Mouse (Mus musculus) liver, embryonic 18 days (tissue): ENCODE measurements around the gene Try5. TPM values are rescaled to one million over a fixed set of nuclear protein-coding genes. Genes with fewer than 3 reads are reported as not detected.

Experiments used
- polyA plus RNA-seq: library from polyadenylated mRNA; depleted of rRNA; stranded (reverse); fragments of >200 nt; gene quantifications from 2 replicates; pipeline ENCODE4 v1.2.3, GENCODE M21; 2012; rRNA removed

Gene Try5
- polyA plus RNA-seq = 2.8 TPM in 1 of 2 replicates, not detected in the other

GRCm38 (mm10) chr6:41316741-41317140 is at the start of gene Try5:
Gene Try5, minus strand, starts transcription at chr6:41316841.

GRCm38 (mm10) chr6:41353932-41354331 is 37.3 kb upstream of the Try5 start, which contains the start of gene Try10:
Gene Try10, plus strand, starts transcription at chr6:41354105.

GRCm38 (mm10) chr6:41301969-41302368 is 14.7 kb downstream of the Try5 start, which contains the start of gene Try4:
Gene Try4, plus strand, starts transcription at chr6:41302269.

Other genes starting within 250 kb of the Try5 start
- 0.19 TPM in 1 of 2 replicates, not detected in the other for gene Try4, start 14.6 kb downstream of the Try5 start, polyA plus RNA-seq
- 0.55 TPM in 1 of 2 replicates, not detected in the other for gene Try10, start 37.3 kb upstream of the Try5 start, polyA plus RNA-seq
- gene Prss3, start 60.8 kb upstream of the Try5 start, polyA plus RNA-seq = 1.9 TPM in 1 of 2 replicates, not detected in the other
- 0.60 TPM in 1 of 2 replicates, not detected in the other for gene Gm5771, start 75.5 kb upstream of the Try5 start, polyA plus RNA-seq
- gene Gm10334, start 129.3 kb upstream of the Try5 start, polyA plus RNA-seq = 1.1 TPM in 1 of 2 replicates, not detected in the other
- 1.00 TPM in 1 of 2 replicates, not detected in the other for gene Prss1, start 142.1 kb upstream of the Try5 start, polyA plus RNA-seq
- 4.5 TPM in 1 of 2 replicates, not detected in the other for gene Prss2, start 204.9 kb upstream of the Try5 start, polyA plus RNA-seq